Mouse (Mus musculus) neural tube, embryonic 11.5 days (tissue): Measurements from ENCODE around the gene Arid1b. TPM values are rescaled to one million over a fixed set of nuclear protein-coding genes. Genes with fewer than 3 reads are reported as not detected.
A peak's percentile ranks its signal among the peaks of the same experiment; 100 is the strongest.

Experiments
- ATAC-seq: fragments of 200-750 bp; cut with Nextera tagmentation; 2 replicates; pipeline ENCODE4 v1.8.0; 2017; ENCODE audit warnings: moderate number of reproducible peaks, mild to moderate bottlenecking, moderate TSS enrichment, moderate library complexity; ENCODE audit not compliant: insufficient read depth, low FRiP score, low TSS enrichment
- DNase-seq: peaks from one replicate; pipeline ENCODE4 v3.0.0-alpha.2; 2015; ENCODE audit warnings: low spot score
- H3K27ac ChIP-seq: fragments of 300-500 bp; sonication (generic); 2 replicates; pipeline ENCODE4 v1.5.1; 2014; ENCODE audit warnings: low read depth, mild to moderate bottlenecking, low read length
- H3K27me3 ChIP-seq: fragments of 300-500 bp; sonication (generic); 2 replicates; pipeline ENCODE4 v1.6.1; 2014; ENCODE audit warnings: mild to moderate bottlenecking, low read length, mixed read lengths; ENCODE audit not compliant: control insufficient read depth, insufficient read depth
- H3K36me3 ChIP-seq: fragments of 300-500 bp; sonication (generic); 2 replicates; pipeline ENCODE4 v1.6.1; 2014; ENCODE audit warnings: mild to moderate bottlenecking, low read length, moderate library complexity, mixed read lengths; ENCODE audit not compliant: control insufficient read depth, insufficient read depth
- H3K4me1 ChIP-seq: fragments of 300-500 bp; sonication (generic); 2 replicates; pipeline ENCODE4 v1.6.1; 2014; ENCODE audit warnings: low read length, mixed read lengths; ENCODE audit not compliant: control insufficient read depth, insufficient read depth
- H3K4me2 ChIP-seq: fragments of 300-500 bp; sonication (generic); 2 replicates; pipeline ENCODE4 v1.6.1; 2014; ENCODE audit warnings: low read depth, mild to moderate bottlenecking, moderate library complexity
- H3K4me3 ChIP-seq: fragments of 300-500 bp; sonication (generic); 2 replicates; pipeline ENCODE4 v1.5.1; 2014; ENCODE audit warnings: low read depth, low read length
- H3K9ac ChIP-seq: fragments of 300-500 bp; sonication (generic); 2 replicates; pipeline ENCODE4 v1.6.1; 2014; ENCODE audit warnings: mild to moderate bottlenecking, low read length
- H3K9me3 ChIP-seq: fragments of 300-500 bp; sonication (generic); 2 replicates; pipeline ENCODE4 v1.6.1; 2016; ENCODE audit warnings: low read length; ENCODE audit not compliant: control insufficient read depth
- WGBS: fragments of 180-500 bp; shearing (Covaris S2); extraction: QIAGEN DNeasy Blood & Tissue Kit; methylation state at CpG from one replicate; pipeline ENCODE4 v1.1.7; 2014; 5-methylcytosine and 5-hydroxymethylcytosine counted together
- polyA plus RNA-seq: library from polyadenylated mRNA; unstranded; fragments of >200 nt; fragmentation: Nextera tagmentation; extraction: Ambion mirVana; gene quantifications from 2 replicates; pipeline ENCODE4 v1.2.1, GENCODE M21; 2014

Arid1b gene
- polyA plus RNA-seq, 1 experiment from 2014 or later: 14.3 TPM

DNA sequence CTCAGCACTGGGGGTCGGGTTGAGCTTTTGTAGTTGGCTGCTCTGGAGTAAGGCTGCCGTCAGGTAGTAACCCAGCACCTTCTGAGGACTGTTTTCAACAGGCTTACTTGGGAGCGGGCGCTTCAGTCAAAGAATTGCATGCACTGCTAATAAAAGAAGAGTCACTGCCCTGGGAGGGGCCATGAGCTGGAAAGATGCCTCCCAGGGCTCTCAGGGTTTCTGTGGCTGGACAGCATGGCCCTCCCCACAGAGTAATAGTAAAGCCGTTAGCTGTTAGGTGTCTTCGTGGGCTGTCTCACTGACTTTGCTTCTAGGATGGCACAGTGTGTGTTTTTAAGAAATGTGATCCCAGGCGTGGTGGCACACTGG, 138.8 kb downstream of the Arid1b start:
- H3K9ac ChIP-seq: no peak overlapping the region
- H3K4me2 ChIP-seq: no peak overlapping the region
- no peaks in the 10 kb centered on the region for H3K9me3 ChIP-seq
- H3K4me1 ChIP-seq: peaks cover 5% of the 10 kb centered on the region; the same call in 1 of the 2 replicates
- H3K4me3 ChIP-seq: no peak overlapping the region
- no peaks in the 10 kb centered on the region for H3K36me3 ChIP-seq
- 84% methylated on average over 7 of the region's 7 CpGs for WGBS
- ATAC-seq: no peak
- H3K27me3 ChIP-seq: no peaks in the 10 kb centered on the region
- DNase-seq: no peak
- H3K27ac ChIP-seq: no peak overlapping the region

DNA sequence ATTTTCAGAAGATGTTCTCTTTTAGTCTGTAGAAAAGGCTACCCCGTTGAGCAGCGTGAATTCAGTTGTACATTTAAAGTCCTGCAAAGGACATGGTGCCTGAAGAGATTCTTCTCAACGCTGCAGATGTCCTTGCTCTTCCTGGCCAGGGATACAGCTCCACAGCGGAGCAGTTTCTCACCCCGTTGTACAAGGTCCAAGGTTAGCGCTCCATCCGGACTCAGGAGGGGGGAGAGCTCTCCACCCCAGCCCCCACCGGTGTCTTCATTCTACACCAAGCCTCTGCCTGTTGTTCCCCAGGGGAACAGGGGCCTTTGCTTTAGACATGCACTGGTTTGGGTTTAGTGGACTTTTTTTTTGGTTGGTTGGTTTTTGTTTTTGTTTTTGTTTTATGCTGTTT, 139.7 kb downstream of the Arid1b start:
- H3K4me3 ChIP-seq: no peak overlapping the region
- no peaks in the 10 kb centered on the region for H3K36me3 ChIP-seq
- H3K27me3 ChIP-seq: no peaks in the 10 kb centered on the region
- DNase-seq (no peak), ATAC-seq (no peak)
- H3K4me1 ChIP-seq: peaks cover 10% of the 10 kb centered on the region
- no peak overlapping the region for H3K4me2 ChIP-seq
- no peaks in the 10 kb centered on the region for H3K9me3 ChIP-seq
- WGBS: 78% methylated on average over 8 of the region's 8 CpGs
- H3K9ac ChIP-seq: no peak overlapping the region
- H3K27ac ChIP-seq: no peak overlapping the region

DNA sequence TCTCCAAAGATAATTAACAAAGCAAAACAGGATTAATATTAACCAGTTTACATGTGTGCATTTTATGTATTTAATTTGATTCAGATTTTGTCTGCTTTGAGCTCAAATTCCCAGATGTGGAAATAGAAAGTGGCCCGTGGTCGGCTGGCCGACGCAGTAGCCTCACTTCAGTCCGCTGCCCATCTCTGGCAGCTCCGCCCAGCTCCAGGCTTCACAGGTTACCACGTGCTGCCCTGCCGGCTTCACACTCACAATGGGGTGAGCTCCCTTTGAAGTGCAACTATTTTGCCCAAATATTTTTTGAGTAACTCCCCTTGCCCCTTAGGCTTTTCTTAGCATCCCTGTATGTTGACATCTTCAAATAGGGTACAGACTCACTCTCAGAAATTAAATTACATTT, 140.1 kb downstream of the Arid1b start:
- no peak for ATAC-seq
- Histone ChIP-seq H3K36me3 (no peaks in the 10 kb centered on the region), H3K4me2 (no peak overlapping the region), H3K27ac (no peak overlapping the region), H3K4me3 (no peak overlapping the region), H3K9me3 (no peaks in the 10 kb centered on the region), H3K4me1 (peaks cover 15% of the 10 kb centered on the region), H3K27me3 (no peaks in the 10 kb centered on the region), H3K9ac (no peak overlapping the region)
- no peak for DNase-seq
- 69% methylated on average over 8 of the region's 8 CpGs for WGBS

GRCm38 (mm10) chr17:5137936-5138335, 143.8 kb downstream of the Arid1b start:
- ATAC-seq (no peak), DNase-seq (no peak)
- no peaks in the 10 kb centered on the region for H3K27me3 ChIP-seq
- peaks cover 18% of the 10 kb centered on the region for H3K4me1 ChIP-seq
- no peaks in the 10 kb centered on the region for H3K9me3 ChIP-seq
- H3K9ac ChIP-seq: no peak overlapping the region
- H3K36me3 ChIP-seq: no peaks in the 10 kb centered on the region
- H3K27ac ChIP-seq: no peak overlapping the region
- H3K4me2 ChIP-seq: no peak overlapping the region
- 80% methylated on average over 3 of the region's 3 CpGs for WGBS
- H3K4me3 ChIP-seq: no peak overlapping the region

- DNase-seq: peak; percentile 79
- H3K27ac ChIP-seq: peak overlapping the region; percentile 54
- H3K4me3 ChIP-seq: no peak overlapping the region
- H3K36me3 ChIP-seq: no peaks in the 10 kb centered on the region
- H3K9ac ChIP-seq: no peak overlapping the region
- H3K4me2 ChIP-seq: 0 out of 2 replicates have a peak overlapping the region, but pooled peaks have one; percentile 13
- 20% methylated on average over 6 of the region's 8 CpGs for WGBS
- no peaks in the 10 kb centered on the region for H3K9me3 ChIP-seq
- ATAC-seq: peak; percentile 87
- H3K4me1 ChIP-seq: peaks cover 18% of the 10 kb centered on the region
- H3K27me3 ChIP-seq: no peaks in the 10 kb centered on the region
These were observed 144.6 kb downstream of the Arid1b start for GRCm38 (mm10) chr17:5138641-5139205.

DNA sequence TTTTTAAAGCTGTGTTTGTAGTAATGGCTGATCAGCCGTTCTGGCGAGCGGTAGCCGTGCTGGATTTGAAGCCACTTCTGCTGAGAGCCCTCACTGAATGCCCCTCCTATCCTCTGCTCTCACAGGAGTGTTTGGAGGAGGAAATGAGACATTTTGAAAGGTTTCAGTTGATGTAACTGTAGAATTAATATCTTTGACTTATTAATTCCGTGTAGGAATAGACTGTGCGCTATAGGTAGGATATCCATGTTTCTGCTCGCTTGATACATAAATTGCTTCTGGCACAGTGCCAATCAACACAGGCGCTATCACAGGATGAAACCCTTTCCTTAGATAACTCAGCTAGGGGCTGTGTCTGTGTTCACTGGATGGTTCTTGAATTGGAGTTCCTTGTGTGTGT, 145.4 kb downstream of the Arid1b start:
- WGBS: 51% methylated on average over 8 of the region's 8 CpGs
- Histone ChIP-seq H3K4me1 (peaks cover 18% of the 10 kb centered on the region), H3K9me3 (no peaks in the 10 kb centered on the region), H3K27ac (0 out of 2 replicates have a peak overlapping the region, but pooled peaks have one; percentile 51), H3K36me3 (no peaks in the 10 kb centered on the region), H3K9ac (no peak overlapping the region), H3K4me2 (no peak overlapping the region), H3K4me3 (no peak overlapping the region), H3K27me3 (no peaks in the 10 kb centered on the region)
- DNase-seq (no peak), ATAC-seq (no peak)

DNA sequence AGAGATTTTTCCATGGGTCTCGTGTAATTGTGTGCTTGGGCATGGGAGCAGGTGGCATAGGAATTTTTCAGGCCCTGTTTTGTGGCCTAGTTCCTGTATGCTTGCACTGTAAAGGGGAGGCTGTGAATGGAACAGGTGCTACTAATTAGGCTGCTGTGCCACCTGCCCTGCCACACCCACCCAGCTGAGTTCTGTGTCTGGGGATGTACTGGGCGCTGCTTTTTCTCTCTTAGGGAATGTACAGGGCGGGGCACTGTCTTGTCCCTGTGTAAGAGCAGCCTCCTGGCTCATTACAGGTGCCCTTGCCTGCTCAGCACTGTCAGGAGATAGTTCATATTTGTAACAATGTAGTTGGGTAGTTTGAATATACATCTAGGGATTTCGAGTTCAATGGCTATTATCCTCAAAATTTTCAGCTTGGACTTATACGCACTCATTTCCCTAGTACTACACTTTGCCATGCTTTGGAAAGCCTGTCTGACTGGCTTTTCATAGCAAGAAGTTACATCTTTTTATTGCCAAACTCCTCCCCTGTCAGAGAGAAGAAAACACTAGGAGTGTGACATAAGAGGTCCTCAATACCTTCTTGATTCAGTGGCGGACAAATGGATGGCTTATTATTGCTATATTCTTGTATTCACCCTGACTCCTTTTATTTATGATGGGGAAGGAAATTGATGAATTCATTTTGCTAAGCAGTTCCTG, 149.8 kb downstream of the Arid1b start:
- Histone ChIP-seq H3K9me3 (no peaks in the 10 kb centered on the region), H3K4me2 (no peak overlapping the region), H3K4me1 (peaks cover 7% of the 10 kb centered on the region), H3K27me3 (no peaks in the 10 kb centered on the region), H3K4me3 (no peak overlapping the region), H3K9ac (no peak overlapping the region), H3K27ac (no peak overlapping the region), H3K36me3 (no peaks in the 10 kb centered on the region)
- DNase-seq: no peak
- WGBS: 94% methylated on average over 6 of the region's 6 CpGs
- ATAC-seq: no peak

DNA sequence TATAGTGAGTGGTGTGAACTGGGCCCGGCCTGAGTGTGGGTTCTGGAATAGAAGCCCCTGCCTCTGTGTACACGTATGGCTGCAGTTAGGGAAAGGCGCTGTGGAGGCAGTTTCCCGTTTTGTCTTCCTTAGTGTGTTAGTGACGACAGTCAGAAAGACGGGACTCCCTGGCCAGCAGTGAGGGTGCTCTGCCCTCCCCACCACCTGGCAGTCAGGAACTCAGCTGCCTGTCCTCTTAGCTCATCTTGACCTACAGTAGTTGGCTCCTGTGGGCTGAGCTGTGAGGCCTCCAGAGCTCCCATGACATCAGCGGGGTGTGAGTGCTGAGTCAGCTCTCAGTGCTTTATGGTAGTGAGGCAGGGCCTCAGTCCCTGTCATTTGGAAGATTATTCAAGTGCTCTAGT, 156.5 kb downstream of the Arid1b start:
- 56% methylated on average over 7 of the region's 7 CpGs for WGBS
- Histone ChIP-seq H3K4me1 (no peaks in the 10 kb centered on the region), H3K9ac (no peak overlapping the region), H3K36me3 (no peaks in the 10 kb centered on the region), H3K27ac (no peak overlapping the region), H3K27me3 (no peaks in the 10 kb centered on the region), H3K9me3 (no peaks in the 10 kb centered on the region), H3K4me3 (no peak overlapping the region), H3K4me2 (no peak overlapping the region)
- no peak for ATAC-seq
- DNase-seq: no peak

- no peak for ATAC-seq
- Histone ChIP-seq H3K4me2 (no peak overlapping the region), H3K4me3 (no peak overlapping the region), H3K9ac (no peak overlapping the region), H3K36me3 (no peaks in the 10 kb centered on the region), H3K9me3 (no peaks in the 10 kb centered on the region), H3K27me3 (no peaks in the 10 kb centered on the region), H3K4me1 (no peaks in the 10 kb centered on the region), H3K27ac (no peak overlapping the region)
- 80% methylated on average over 11 of the region's 11 CpGs for whole genome bisulfite sequencing
- DNase-seq: no peak
These were observed 157.7 kb downstream of the Arid1b start for GRCm38 (mm10) chr17:5151852-5152251.
